Mouse (Mus musculus): Measurements from ENCODE around the gene Adipor1.

GRCm38 (mm10) chr1:134408080-134408479, 7.1 kb upstream of the Adipor1 start:
- TF ChIP-seq CTCF (IDR thresholded peaks at IDR 0.05; ENCODE audit: low read depth, low read length), result no peak
- TF ChIP-seq POLR2A (IDR thresholded peaks at IDR 0.05; ENCODE audit: extremely low read depth, insufficient read depth, low read length), result no peak

Data from liver, adult 2 months (tissue).